Mouse (Mus musculus): ENCODE data around the gene Rexo2.

DNA sequence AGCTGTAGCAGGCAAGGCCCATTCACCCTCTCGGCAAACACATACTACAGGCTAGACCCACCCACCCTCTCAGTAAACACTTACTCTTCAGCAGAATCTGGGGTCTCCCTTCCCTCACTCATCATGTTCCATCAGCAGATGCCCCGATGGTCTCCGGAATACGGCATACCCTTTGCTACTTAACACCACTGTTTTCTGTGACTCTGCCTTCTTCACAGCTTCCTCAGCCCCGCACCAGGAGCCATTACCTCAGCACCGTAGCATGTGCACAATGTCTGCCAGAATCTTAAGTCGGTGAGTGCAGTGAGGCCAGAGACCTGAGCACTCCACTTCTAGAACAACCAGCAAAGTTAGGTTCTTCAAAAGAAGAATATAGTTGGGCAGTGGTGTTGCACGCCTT lies 19.7 kb downstream of the Rexo2 start:
- TF ChIP-seq CTCF (IDR thresholded peaks at IDR 0.05; ENCODE audit: extremely low read depth, insufficient read length, insufficient replicate concordance, low read depth, low read length) (no peak), POLR2A (IDR thresholded peaks at IDR 0.05; ENCODE audit: low read depth, low read length) (no peak)
